8 mouse cellular contexts compared by ENCODE assay signal in genomic region chr5:121835949-121836691, GRCm38 (mm10). TPM values are rescaled to one million over a fixed set of nuclear protein-coding genes. Genes with fewer than 3 reads are reported as not detected.
DNase-seq lines count a peak whose midpoint lies in the region; ATAC-seq and TF ChIP-seq lines count a peak whose summit lies in the region.

No protein-coding gene starts in this region.

- TF ChIP-seq CTCF in liver, postnatal 0 days (IDR thresholded peaks at IDR 0.05; ENCODE audit: low read depth): no peak

- no peak for ATAC-seq in erythroblast, adult 5-6 weeks (replicated peaks; ENCODE audit: low FRiP score, poor library complexity, severe bottlenecking)
- peak; percentile 4 for ATAC-seq in CD4-positive, CD25-positive, alpha-beta regulatory T cell, adult 4 months
- ATAC-seq in forebrain, embryonic 12.5 days (ENCODE audit: low FRiP score): peak; percentile 30
- peak; percentile 29 for ATAC-seq in hindbrain, embryonic 16.5 days
- peak; percentile 28 for ATAC-seq in liver, postnatal 0 days
- peak; percentile 39 for ATAC-seq in neutrophil, adult 5-6 weeks (ENCODE audit: extremely low read depth, insufficient number of reproducible peaks, low FRiP score, poor library complexity, severe bottlenecking)

- peaks cover 24% of the 10 kb centered on the region for H3K27me3 ChIP-seq in erythroblast, embryonic 14.5 days (ENCODE audit: control insufficient read depth)
- H3K27me3 ChIP-seq in forebrain, embryonic 12.5 days: peaks cover 69% of the 10 kb centered on the region
- H3K27me3 ChIP-seq in hindbrain, embryonic 16.5 days (replicated peaks; ENCODE audit: control insufficient read depth, insufficient read depth, low read length): peaks cover 12% of the 10 kb centered on the region
- H3K27me3 ChIP-seq in liver, postnatal 0 days (ENCODE audit: insufficient read depth, low read length): no peaks in the 10 kb centered on the region

- TF ChIP-seq EP300 in liver, postnatal 0 days (IDR thresholded peaks at IDR 0.05; ENCODE audit: low read depth): no peak

- H3K4me3 ChIP-seq in erythroblast, embryonic 14.5 days (replicated peaks): peak overlapping the region; percentile 84
- peak overlapping the region; percentile 68 for H3K4me3 ChIP-seq in forebrain, embryonic 12.5 days (replicated peaks)
- H3K4me3 ChIP-seq in hindbrain, embryonic 16.5 days (ENCODE audit: low read length): peak overlapping the region; percentile 83
- peak overlapping the region; percentile 90 for H3K4me3 ChIP-seq in liver, postnatal 0 days (ENCODE audit: low read depth, low read length)

- WGBS in forebrain, embryonic 12.5 days: under 1% methylated on average over 51 of the region's 51 CpGs
- under 1% methylated on average over 51 of the region's 51 CpGs for WGBS in hindbrain, embryonic 16.5 days
- WGBS in liver, postnatal 0 days (ENCODE audit: insufficient replicate concordance): 3% methylated on average over 44 of the region's 51 CpGs

- peaks cover 19% of the 10 kb centered on the region for H3K36me3 ChIP-seq in erythroblast, embryonic 14.5 days (ENCODE audit: control insufficient read depth)
- no peaks in the 10 kb centered on the region for H3K36me3 ChIP-seq in forebrain, embryonic 12.5 days (replicated peaks)
- no peaks in the 10 kb centered on the region for H3K36me3 ChIP-seq in hindbrain, embryonic 16.5 days (ENCODE audit: control insufficient read depth, insufficient read depth, low read length)
- H3K36me3 ChIP-seq in liver, postnatal 0 days (replicated peaks; ENCODE audit: insufficient read depth, low read length): peaks cover 6% of the 10 kb centered on the region; the same call in 1 of the 2 replicates

- H3K4me1 ChIP-seq in erythroblast, embryonic 14.5 days (ENCODE audit: control insufficient read depth): peaks cover 79% of the 10 kb centered on the region
- H3K4me1 ChIP-seq in forebrain, embryonic 12.5 days: peaks cover 64% of the 10 kb centered on the region
- peaks cover 24% of the 10 kb centered on the region for H3K4me1 ChIP-seq in hindbrain, embryonic 16.5 days (ENCODE audit: control insufficient read depth, insufficient read depth, low read depth, low read length)
- H3K4me1 ChIP-seq in liver, postnatal 0 days (ENCODE audit: insufficient read depth): peaks cover 57% of the 10 kb centered on the region

- H3K4me2 ChIP-seq in forebrain, embryonic 12.5 days: peak overlapping the region; percentile 90
- peak overlapping the region; percentile 94 for H3K4me2 ChIP-seq in hindbrain, embryonic 16.5 days (ENCODE audit: low read length)
- H3K4me2 ChIP-seq in liver, postnatal 0 days (ENCODE audit: low read depth, low read length): peak overlapping the region; percentile 92

- H3K9me3 ChIP-seq in erythroblast, embryonic 14.5 days (ENCODE audit: control insufficient read depth, low read length): no peaks in the 10 kb centered on the region
- no peaks in the 10 kb centered on the region for H3K9me3 ChIP-seq in forebrain, embryonic 12.5 days
- no peaks in the 10 kb centered on the region for H3K9me3 ChIP-seq in hindbrain, embryonic 16.5 days (ENCODE audit: control insufficient read depth, low read length)
- H3K9me3 ChIP-seq in liver, postnatal 0 days (ENCODE audit: low read length): no peaks in the 10 kb centered on the region

- peak; percentile 84 for DNase-seq in liver, postnatal 0 days
- DNase-seq in adrenal gland, postnatal 4 days (ENCODE audit: low spot score in 2 of 2): no peak

- H3K9ac ChIP-seq in forebrain, embryonic 12.5 days: peak overlapping the region; percentile 74
- peak overlapping the region; percentile 84 for H3K9ac ChIP-seq in hindbrain, embryonic 16.5 days (ENCODE audit: low read depth, low read length)
- peak overlapping the region; percentile 97 for H3K9ac ChIP-seq in liver, postnatal 0 days (replicated peaks)

- peak overlapping the region; percentile 50; the same call in 1 of the 2 replicates for H3K27ac ChIP-seq in forebrain, embryonic 12.5 days
- H3K27ac ChIP-seq in hindbrain, embryonic 16.5 days (ENCODE audit: low read depth, low read length): peak overlapping the region; percentile 55
- H3K27ac ChIP-seq in liver, postnatal 0 days (ENCODE audit: low read depth): peak overlapping the region; percentile 100

RNA-seq across cellular contexts. Expression of gene Sh2b3, which starts 1.3 kb away (rescaled TPM):
- 1.8 and 2.0 TPM in 2 replicates for polyA plus RNA-seq in erythroblast, embryonic 14.5 days (2012)
- 9.0 and 18.1 TPM in 2 replicates for total RNA-seq in erythroblast, adult 5-6 weeks (2015; ENCODE audit: low replicate concordance)
- 5.5 and 6.0 TPM in 2 replicates for total RNA-seq in erythroblast, adult 5-6 weeks (2017; ENCODE audit: low replicate concordance)
- 10 to 100 TPM; 10.2 to 12.1 TPM for polyA plus RNA-seq in CD4-positive, CD25-positive, alpha-beta regulatory T cell, adult 4 months (2017; shearing (Covaris generic))
- 7.1 and 7.4 TPM in 2 replicates for polyA plus RNA-seq in forebrain, embryonic 12.5 days (2016; fragmentation: Nextera tagmentation; extraction: Ambion mirVana)
- polyA plus RNA-seq in hindbrain, embryonic 16.5 days (2015; fragmentation: Nextera tagmentation; extraction: Ambion mirVana): 5.2 and 6.9 TPM in 2 replicates
- 9.0 and 9.1 TPM in 2 replicates for polyA plus RNA-seq in liver, postnatal 0 days (2015; fragmentation: Nextera tagmentation; extraction: Ambion mirVana)
- total RNA-seq in neutrophil, adult 5-6 weeks (2017): 77.7 and 81.7 TPM in 2 replicates
- total RNA-seq in adrenal gland, postnatal 4 days (2021): 10 to 100 TPM; 49.7 to 54.1 TPM

RNA-seq across cellular contexts. Expression of gene Pheta1, which starts 12.7 kb away (rescaled TPM):
- polyA plus RNA-seq in erythroblast, embryonic 14.5 days (2012): 0.16 and 0.17 TPM in 2 replicates
- 0.19 and 0.84 TPM in 2 replicates for total RNA-seq in erythroblast, adult 5-6 weeks (2015; ENCODE audit: low replicate concordance)
- 0.70 TPM in 1 of 2 replicates, not detected in the other for total RNA-seq in erythroblast, adult 5-6 weeks (2017; ENCODE audit: low replicate concordance)
- under 1 TPM; 0.47 to 0.86 TPM for polyA plus RNA-seq in CD4-positive, CD25-positive, alpha-beta regulatory T cell, adult 4 months (2017; shearing (Covaris generic))
- polyA plus RNA-seq in forebrain, embryonic 12.5 days (2016; fragmentation: Nextera tagmentation; extraction: Ambion mirVana): 44.6 and 48.1 TPM in 2 replicates
- 34.1 and 39.5 TPM in 2 replicates for polyA plus RNA-seq in hindbrain, embryonic 16.5 days (2015; fragmentation: Nextera tagmentation; extraction: Ambion mirVana)
- 4.8 and 5.7 TPM in 2 replicates for polyA plus RNA-seq in liver, postnatal 0 days (2015; fragmentation: Nextera tagmentation; extraction: Ambion mirVana)
- 1.1 and 1.5 TPM in 2 replicates for total RNA-seq in neutrophil, adult 5-6 weeks (2017)
- total RNA-seq in adrenal gland, postnatal 4 days (2021): 10 to 100 TPM; 12.8 to 13.6 TPM

Comparison
In these comparisons a context has a peak if more than half of its experiments do, and no peak if none do; other contexts are left out.
1. H3K27ac ChIP-seq: peak in every context shown above with its lines; median percentile 100 in liver, postnatal 0 days; 55 in hindbrain, embryonic 16.5 days; 50 in forebrain, embryonic 12.5 days.